Mouse (Mus musculus): ENCODE data around the gene Cep72.
A peak's percentile ranks its signal among the peaks of the same experiment; 100 is the strongest.
"Not testable (repeated sequence)": the region's sequence is repeated elsewhere in the genome, so short reads cannot be mapped to it uniquely, and the experiment has no call there.

Gene Cep72

GRCm38 (mm10) chr13:74061613-74062377 is at the start of gene Cep72:
Gene Cep72 (minus strand): TSS chr13:74062299.
- peak; percentile 84 to 89 for DNase-seq (ENCODE audit: low spot score in 2 of 2)

- DNase-seq (ENCODE audit: low spot score in 2 of 2), result no peak
These were observed 45.3 kb upstream of the Cep72 start for GRCm38 (mm10) chr13:74107410-74107809.

DNA sequence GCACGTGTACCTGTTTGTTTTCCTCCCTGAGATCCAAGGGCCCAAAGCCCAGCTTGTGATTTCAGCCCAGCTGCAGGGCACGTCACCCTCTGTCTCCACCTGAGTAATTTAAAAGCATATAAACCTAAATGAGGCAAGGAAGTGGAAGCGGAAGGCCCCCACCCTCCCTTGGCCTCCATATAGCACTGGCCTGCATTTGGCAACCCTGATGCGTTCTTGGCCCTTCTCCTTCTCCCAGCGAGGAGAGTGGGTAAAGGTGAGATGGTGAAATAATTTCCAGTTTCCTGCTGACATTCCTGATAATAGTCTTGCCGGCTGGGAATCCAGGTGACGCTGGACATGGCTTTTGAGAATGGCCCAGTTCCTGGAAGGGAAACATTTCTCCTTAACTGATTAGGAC is 42.3 kb upstream of the Cep72 start:
- DNase-seq (ENCODE audit: low spot score in 2 of 2), result no peak

DNA sequence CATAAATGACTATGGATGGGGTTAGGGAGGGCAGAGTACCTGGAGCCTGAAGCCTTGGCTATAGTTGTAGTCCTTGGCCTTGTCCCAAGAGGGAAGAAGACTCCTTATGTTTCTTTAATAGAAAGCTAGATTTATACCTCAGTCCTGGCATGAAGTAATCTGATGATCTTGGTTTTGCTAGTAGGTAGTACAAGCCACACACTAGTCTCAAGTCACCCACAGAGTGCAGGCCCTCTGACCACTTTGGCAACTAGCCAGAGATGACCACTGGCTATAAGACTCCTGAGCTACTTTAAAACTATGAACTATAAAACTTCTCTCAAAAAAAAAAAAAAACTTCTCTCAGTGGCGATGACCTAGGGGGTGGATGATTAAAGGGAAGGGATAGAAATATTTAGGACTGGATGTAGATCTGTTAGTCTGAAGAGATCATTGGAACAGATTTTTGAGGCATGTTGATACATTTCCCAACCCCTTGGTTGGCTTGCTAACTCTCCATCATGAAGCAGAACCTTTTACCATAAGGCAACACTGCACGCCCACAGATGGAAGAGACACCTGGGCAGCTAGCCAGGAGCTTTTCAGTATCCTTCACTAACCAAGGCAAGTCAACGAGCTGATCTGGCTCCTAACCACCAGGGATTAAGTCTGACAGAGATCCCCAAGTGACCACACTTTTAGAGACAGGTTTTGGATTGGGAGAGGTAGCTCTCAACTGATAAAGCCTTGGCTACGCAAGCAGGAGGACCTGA is 40.9 kb upstream of the Cep72 start:
- peak in 1 of 2 experiments; percentile 17 for DNase-seq (ENCODE audit: low spot score in 2 of 2)

GRCm38 (mm10) chr13:74102108-74102830 is 40.2 kb upstream of the Cep72 start:
- DNase-seq (ENCODE audit: low spot score in 2 of 2), result no peak

- DNase-seq (ENCODE audit: low spot score in 2 of 2), result no peak
These were observed 36.8 kb upstream of the Cep72 start for GRCm38 (mm10) chr13:74098913-74099312.

GRCm38 (mm10) chr13:74096715-74097363 is 34.7 kb upstream of the Cep72 start:
- peak; percentile 55 to 62 for DNase-seq (ENCODE audit: low spot score in 2 of 2)

GRCm38 (mm10) chr13:74095936-74096335 is 33.8 kb upstream of the Cep72 start:
- no peak for DNase-seq (ENCODE audit: low spot score in 2 of 2)

- DNase-seq (ENCODE audit: low spot score in 2 of 2), result no peak
These were observed 28.2 kb upstream of the Cep72 start for GRCm38 (mm10) chr13:74090265-74090664.

GRCm38 (mm10) chr13:74073369-74073768 is 11.3 kb upstream of the Cep72 start:
- no peak for DNase-seq (ENCODE audit: low spot score in 2 of 2)

GRCm38 (mm10) chr13:74071714-74072113 is 9.6 kb upstream of the Cep72 start:
- DNase-seq (ENCODE audit: low spot score in 2 of 2), result no peak

DNA sequence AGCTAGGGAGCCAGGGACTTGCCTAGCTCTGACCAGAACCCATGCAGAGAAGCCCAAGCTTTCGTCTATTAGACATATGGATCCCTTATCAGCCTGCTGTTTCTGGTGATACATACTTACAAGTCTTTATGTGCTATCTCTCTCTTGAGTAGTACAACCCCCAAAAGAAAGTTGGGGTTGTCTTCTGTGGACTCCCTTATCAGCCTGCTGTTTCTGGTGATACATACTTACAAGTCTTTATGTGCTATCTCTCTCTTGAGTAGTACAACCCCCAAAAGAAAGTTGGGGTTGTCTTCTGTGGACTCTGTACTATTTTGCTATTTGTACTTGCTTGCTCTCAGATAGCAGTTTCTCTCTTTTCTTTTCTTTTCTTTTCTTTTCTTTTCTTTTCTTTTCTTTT is 9.1 kb upstream of the Cep72 start:
- not testable (repeated sequence) for DNase-seq (ENCODE audit: low spot score in 2 of 2)

DNA sequence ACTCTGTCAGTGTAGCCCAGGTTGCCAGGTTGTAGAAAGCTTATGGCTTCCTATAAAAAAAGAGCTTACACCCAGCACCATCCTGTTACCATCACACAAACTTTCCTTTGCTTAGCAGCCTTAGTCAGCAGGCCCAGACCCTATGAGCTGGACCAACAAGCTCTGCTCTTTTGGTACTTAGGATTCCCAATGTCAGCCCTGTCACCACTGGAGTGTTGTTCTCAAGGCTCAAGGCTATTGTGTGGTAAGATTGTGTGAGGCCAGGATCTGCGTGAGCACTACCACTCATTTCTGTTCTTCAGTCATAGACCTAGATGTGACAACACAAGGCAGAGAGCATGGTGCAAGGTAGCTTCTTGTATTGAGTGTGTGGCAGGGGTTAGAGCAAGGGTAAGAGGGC is 4.5 kb upstream of the Cep72 start:
- DNase-seq (ENCODE audit: low spot score in 2 of 2), result no peak

DNA sequence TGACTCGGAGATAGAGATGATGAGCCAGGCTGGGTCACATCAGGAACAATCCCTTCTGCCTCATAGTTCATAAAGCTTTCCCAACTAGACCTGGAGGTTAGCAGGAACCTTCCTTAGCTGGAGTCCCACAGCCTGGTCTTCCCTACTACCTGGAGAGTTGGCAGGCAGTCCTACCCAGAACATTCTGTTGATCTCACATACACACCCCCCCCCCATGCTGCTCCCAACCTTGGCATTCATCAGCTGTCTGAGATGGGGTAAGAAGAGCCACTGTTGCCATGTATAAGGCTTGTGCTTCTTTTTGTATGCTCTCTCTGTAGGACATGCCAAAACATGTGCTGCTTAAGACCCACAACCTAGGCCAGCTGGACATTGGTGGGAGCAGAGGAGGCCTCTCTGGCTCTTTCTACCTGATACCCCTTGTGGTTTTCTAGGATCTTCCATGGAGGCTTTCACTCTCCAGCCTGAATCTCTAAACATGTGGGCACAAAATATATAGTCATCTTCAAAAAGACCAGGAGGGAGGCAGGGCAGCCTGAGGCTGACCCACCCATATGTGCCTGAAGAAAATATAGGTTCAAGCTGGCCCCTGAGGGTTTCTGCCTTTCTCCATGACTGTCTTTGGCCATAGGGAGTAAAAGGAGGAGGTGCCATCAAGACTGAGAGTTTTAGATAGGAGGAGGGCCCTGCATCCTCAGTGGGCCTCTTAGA is 1.4 kb upstream of the Cep72 start:
- DNase-seq (ENCODE audit: low spot score in 2 of 2), result no peak

- DNase-seq (ENCODE audit: low spot score in 2 of 2), result no peak
These were observed 454 bp upstream of the Cep72 start for GRCm38 (mm10) chr13:74062378-74063128.

DNA sequence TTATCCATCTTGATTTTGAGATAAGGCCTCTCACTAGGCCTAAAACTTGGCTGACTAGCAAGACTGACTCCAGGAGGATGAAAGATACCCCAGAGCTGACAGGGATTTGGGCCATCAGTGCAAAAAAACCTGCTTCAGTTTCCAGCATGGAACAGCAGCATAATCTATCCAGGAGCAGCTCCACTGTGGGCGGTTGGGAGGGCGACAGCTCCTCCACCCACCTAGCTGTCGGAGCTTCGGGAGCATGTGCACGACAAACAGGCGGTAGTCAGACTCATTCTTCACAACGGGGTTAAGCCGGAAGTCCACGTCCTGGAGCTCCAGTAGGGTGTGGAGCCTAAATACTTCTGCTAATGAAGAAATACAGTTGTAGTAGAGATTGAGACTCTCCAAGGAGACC is 4.0 kb downstream of the Cep72 start:
- no peak for DNase-seq (ENCODE audit: low spot score in 2 of 2)

GRCm38 (mm10) chr13:74056194-74056593 is 5.9 kb downstream of the Cep72 start:
- no peak for DNase-seq (ENCODE audit: low spot score in 2 of 2)

DNA sequence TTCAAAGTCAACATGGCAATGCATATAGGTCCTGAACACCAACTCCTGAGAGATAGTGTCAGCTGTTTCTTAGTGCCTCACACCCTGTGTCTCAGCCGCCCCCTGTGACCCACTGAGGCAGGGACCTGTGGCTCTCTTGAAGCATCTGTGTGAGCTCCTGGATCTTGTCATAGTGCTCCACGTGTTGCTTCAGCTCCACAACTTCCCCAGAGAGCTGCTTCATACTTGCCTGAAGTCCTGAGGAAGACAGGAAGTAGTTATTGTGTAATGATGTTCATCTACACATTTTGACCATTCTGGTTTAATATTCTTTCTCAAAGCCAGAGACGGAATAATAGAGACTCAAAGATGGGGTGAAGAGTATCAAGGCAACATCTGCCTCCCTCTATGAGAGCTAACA is 22.2 kb downstream of the Cep72 start:
- DNase-seq (ENCODE audit: low spot score in 2 of 2), result no peak

DNA sequence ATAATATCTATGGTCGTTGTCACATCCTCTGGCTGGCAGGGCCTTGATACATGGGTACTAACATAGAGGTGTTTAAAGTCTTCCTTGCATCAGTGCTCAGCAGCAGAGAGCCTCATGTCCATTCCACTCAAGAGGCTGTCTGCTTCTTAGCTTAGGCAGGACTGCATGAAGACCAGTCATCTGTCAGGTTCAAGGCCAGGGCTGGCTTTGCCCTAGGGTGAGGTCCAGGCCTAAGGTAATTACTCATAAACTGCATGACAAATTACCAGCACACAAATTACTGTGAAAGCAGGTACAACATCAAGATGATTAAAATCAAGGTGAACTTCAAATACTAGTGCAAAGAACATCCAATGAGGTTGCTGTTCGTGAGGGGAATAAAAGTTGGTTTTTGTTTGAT is 26.3 kb downstream of the Cep72 start:
- no peak for DNase-seq (ENCODE audit: low spot score in 2 of 2)

DNA sequence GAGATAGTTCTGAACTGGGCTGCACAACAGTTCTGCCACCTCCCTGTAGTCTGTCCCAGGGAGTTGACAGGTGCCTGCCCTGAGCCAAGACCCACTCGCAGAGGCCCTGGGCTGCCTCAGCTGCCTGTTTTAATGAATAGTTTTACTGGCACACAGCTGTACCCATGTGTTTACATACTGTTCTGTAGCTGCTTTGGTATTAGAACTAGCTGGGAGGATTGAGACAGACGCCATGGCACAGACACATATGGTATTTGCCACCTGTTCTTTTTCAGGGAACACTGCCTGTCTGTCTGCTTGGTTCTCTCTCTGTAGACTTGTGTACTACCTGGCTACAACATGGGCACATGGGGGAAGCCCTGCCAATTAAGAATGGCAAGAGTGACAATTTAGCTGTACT is 27.3 kb downstream of the Cep72 start:
- DNase-seq (ENCODE audit: low spot score in 2 of 2), result no peak

- no peak for DNase-seq (ENCODE audit: low spot score in 2 of 2)
These were observed 31.0 kb downstream of the Cep72 start for GRCm38 (mm10) chr13:74031133-74031532.
